Mouse (Mus musculus) macrophage (primary cell): ENCODE data around the gene Gm4305. TPM values are rescaled to one million over a fixed set of nuclear protein-coding genes. Genes with fewer than 3 reads are reported as not detected.
"Not testable (repeated sequence)": the region's sequence is repeated elsewhere in the genome, so short reads cannot be mapped to it uniquely, and the experiment has no call there.

Source experiments
- H3K27ac ChIP-seq: fragments of 350-480 bp; formaldehyde crosslinking; 2 replicates; pipeline ENCODE4 v1.9.0; 2021
- H3K36me3 ChIP-seq: fragments of 350-480 bp; formaldehyde crosslinking; 2 replicates; pipeline ENCODE4 v1.9.0; 2021; ENCODE audit errors: inconsistent target
- H3K4me3 ChIP-seq: fragments of 350-480 bp; formaldehyde crosslinking; 2 replicates; pipeline ENCODE4 v1.9.0; 2021; ENCODE audit errors: inconsistent target
- H3K79me2 ChIP-seq: fragments of 350-480 bp; formaldehyde crosslinking; 2 replicates; pipeline ENCODE4 v1.9.0; 2021; ENCODE audit errors: inconsistent target
- WGBS: methylation state at CpG from one replicate; pipeline ENCODE4 v1.1.7; 2026; ENCODE audit warnings: inconsistent platforms; ENCODE audit not compliant: missing documents; 5-methylcytosine and 5-hydroxymethylcytosine counted together
- polyA plus RNA-seq: library from polyadenylated mRNA; stranded (reverse); fragments of 250-400 nt; gene quantifications from 3 replicates; pipeline ENCODE4 v1.2.4, GENCODE M21; 2018; ENCODE audit warnings: inconsistent platforms
- total RNA-seq, 78 experiments: library from RNA; depleted of rRNA; stranded (reverse); fragments of 250-400 nt; gene quantifications; 1 replicate in 9 of 78; 2 replicates in 24 of 78; 3 replicates in 43 of 78; 4 replicates in 2 of 78; pipeline ENCODE4 v1.2.4; 2018; ENCODE audit warnings: inconsistent platforms in 56 of 78

Gm4305 gene
- not detected for total RNA-seq (2018; cell fraction: chromatin; rRNA removed)
- total RNA-seq (2018; cell fraction: cytosol; rRNA removed), result not detected
- not detected for total RNA-seq (2018; cell fraction: nucleus; rRNA removed)
- not detected in 3 replicates for polyA plus RNA-seq

GRCm38 (mm10) chr10:100350793-100351192 lies at the start of gene Gm4305:
Gene Gm4305 (plus strand): TSS chr10:100351093.
- H3K27ac ChIP-seq, H3K36me3 ChIP-seq, H3K79me2 ChIP-seq, H3K4me3 ChIP-seq: not testable (repeated sequence)
- no CpG with 5 or more reads among the region's 3 CpGs for WGBS

GRCm38 (mm10) chr10:100335376-100335775 lies 15.5 kb upstream of the Gm4305 start, which contains the start of gene Gm4301:
Gene Gm4301 (plus strand): TSS chr10:100335676.
- H3K36me3 ChIP-seq, H3K27ac ChIP-seq, H3K4me3 ChIP-seq, H3K79me2 ChIP-seq: not testable (repeated sequence)
- no CpG with 5 or more reads among the region's 2 CpGs for WGBS

GRCm38 (mm10) chr10:100340536-100340935 lies 10.4 kb upstream of the Gm4305 start, which contains the start of gene Gm4302:
Gene Gm4302 (plus strand): TSS chr10:100340836.
- not testable (repeated sequence) for H3K79me2 ChIP-seq, H3K36me3 ChIP-seq, H3K4me3 ChIP-seq, H3K27ac ChIP-seq
- no CpG with 5 or more reads among the region's 3 CpGs for WGBS

- no CpG with 5 or more reads among the region's 3 CpGs for WGBS
- H3K27ac ChIP-seq, H3K36me3 ChIP-seq, H3K79me2 ChIP-seq, H3K4me3 ChIP-seq: not testable (repeated sequence)
Observed at GRCm38 (mm10) chr10:100345672-100346071, 5.2 kb upstream of the Gm4305 start, which contains the start of gene Gm4303. Gene Gm4303 (plus strand): TSS chr10:100345972.

GRCm38 (mm10) chr10:100356841-100357240 lies 5.9 kb downstream of the Gm4305 start:
- H3K79me2 ChIP-seq, H3K36me3 ChIP-seq, H3K27ac ChIP-seq, H3K4me3 ChIP-seq: not testable (repeated sequence)
- WGBS, result 60% methylated on average over 1 of the region's 2 CpGs

GRCm38 (mm10) chr10:100361038-100361437 lies 10.1 kb downstream of the Gm4305 start, which contains the start of gene Gm4307:
Gene Gm4307 (plus strand): TSS chr10:100361338.
- not testable (repeated sequence) for H3K36me3 ChIP-seq, H3K27ac ChIP-seq, H3K79me2 ChIP-seq, H3K4me3 ChIP-seq
- no CpG with 5 or more reads among the region's 3 CpGs for WGBS

GRCm38 (mm10) chr10:100382460-100382859 lies 31.6 kb downstream of the Gm4305 start, which contains the start of gene Gm4312:
Gene Gm4312 (minus strand): TSS chr10:100382560.
- not testable (repeated sequence) for H3K27ac ChIP-seq, H3K79me2 ChIP-seq, H3K4me3 ChIP-seq, H3K36me3 ChIP-seq
- WGBS, result no CpG with 5 or more reads among the region's 2 CpGs

Other genes starting within 250 kb of the Gm4305 start
- not detected in 3 replicates for gene Gm4301, start 15.4 kb upstream of the Gm4305 start, polyA plus RNA-seq
- gene Gm4302, start 10.3 kb upstream of the Gm4305 start, polyA plus RNA-seq, result not detected in 3 replicates
- gene Gm4303, start 5.1 kb upstream of the Gm4305 start, polyA plus RNA-seq, result not detected in 3 replicates
- gene Gm4307, start 10.2 kb downstream of the Gm4305 start, polyA plus RNA-seq, result not detected in 3 replicates
- gene Gm4312, start 31.5 kb downstream of the Gm4305 start, polyA plus RNA-seq, result not detected in 3 replicates
- gene Tmtc3, start 136.3 kb downstream of the Gm4305 start, polyA plus RNA-seq, result 7.3 to 10.6 TPM (median 9.0 TPM) in 3 replicates
- 2.9 to 5.7 TPM (median 5.4 TPM) in 3 replicates for gene Cep290, start 136.5 kb downstream of the Gm4305 start, polyA plus RNA-seq
- gene 4930430F08Rik, start 239.3 kb downstream of the Gm4305 start, polyA plus RNA-seq, result 5.7 to 7.6 TPM (median 5.8 TPM) in 3 replicates
- not detected in 3 replicates for gene 1700017N19Rik, start 239.4 kb downstream of the Gm4305 start, polyA plus RNA-seq